Mouse (Mus musculus): ENCODE results near the gene Nubp1. TPM values are rescaled to one million over a fixed set of nuclear protein-coding genes. Genes with fewer than 3 reads are reported as not detected.
A peak's percentile ranks its signal among the peaks of the same experiment; 100 is the strongest.

Nubp1 gene
- total RNA-seq, 1 experiment from 2014 or later, result 28.0 TPM

GRCm38 (mm10) chr16:10417723-10418259 lies 6.0 kb downstream of the Nubp1 start:
- DNase-seq, result no peak

- DNase-seq, result no peak
Observed at GRCm38 (mm10) chr16:10420447-10421054, 8.8 kb downstream of the Nubp1 start.

DNA sequence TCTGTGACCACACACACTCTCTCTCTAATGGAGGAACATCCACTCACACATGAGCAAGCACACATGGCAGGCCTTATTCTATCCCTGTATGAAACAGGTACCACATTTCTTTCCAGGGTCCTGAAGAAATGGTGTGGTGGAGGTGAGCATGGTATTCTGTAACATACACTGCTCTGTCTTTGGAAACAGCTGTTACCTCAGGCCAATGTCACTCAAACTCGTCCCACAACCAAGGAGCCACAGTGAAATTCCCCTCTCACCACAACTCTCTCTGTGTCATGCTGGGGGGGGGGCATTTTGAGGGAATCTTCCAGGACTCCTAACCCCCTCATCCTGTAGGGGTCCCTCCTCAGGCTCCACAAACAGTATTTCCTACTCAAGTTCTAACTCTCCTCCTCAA lies 20.2 kb downstream of the Nubp1 start:
- DNase-seq, result no peak

- no peak for DNase-seq
Observed at GRCm38 (mm10) chr16:10432387-10432786, 20.6 kb downstream of the Nubp1 start.

DNA sequence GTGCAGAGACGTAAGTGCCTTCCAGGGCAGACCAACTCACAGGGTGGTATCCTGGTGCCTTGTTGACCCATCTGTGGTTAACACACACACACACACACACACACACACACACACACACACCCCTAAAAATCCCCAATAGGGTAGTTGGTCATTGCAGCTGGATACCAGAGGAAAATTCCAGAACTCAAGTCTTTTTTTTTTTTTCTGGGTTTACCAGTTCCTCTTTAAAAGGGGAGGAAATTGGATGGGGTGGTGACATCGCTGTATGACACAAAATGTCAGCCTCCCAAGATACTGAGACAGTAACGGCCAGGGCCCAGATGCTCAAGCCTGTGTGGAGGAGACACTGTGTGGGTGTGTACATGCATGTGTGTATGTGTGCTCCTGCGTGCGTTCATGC lies 21.6 kb downstream of the Nubp1 start:
- DNase-seq, result no peak

GRCm38 (mm10) chr16:10436166-10436565 lies 24.4 kb downstream of the Nubp1 start:
- DNase-seq, result no peak

GRCm38 (mm10) chr16:10438055-10438454 lies 26.3 kb downstream of the Nubp1 start:
- DNase-seq, result no peak

DNA sequence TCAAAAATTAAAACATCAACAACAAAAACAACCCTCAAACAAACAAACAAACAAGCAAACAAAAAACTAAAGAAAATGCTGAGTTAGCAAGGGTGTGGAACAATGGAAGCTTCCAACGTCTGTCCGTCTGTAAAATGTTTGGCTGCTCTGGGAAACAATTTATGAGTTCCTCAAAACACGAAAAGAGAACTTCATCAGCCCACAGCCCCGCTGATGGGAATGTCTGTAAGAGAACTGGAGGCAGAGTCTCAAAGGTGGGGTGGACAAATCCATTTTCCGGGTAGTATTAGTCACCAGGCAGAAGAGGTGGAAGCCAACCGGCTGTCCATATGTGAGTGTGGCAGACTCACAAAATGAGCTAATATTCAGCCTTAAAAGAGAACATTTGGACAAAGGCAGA lies 29.6 kb downstream of the Nubp1 start:
- no peak for DNase-seq

DNA sequence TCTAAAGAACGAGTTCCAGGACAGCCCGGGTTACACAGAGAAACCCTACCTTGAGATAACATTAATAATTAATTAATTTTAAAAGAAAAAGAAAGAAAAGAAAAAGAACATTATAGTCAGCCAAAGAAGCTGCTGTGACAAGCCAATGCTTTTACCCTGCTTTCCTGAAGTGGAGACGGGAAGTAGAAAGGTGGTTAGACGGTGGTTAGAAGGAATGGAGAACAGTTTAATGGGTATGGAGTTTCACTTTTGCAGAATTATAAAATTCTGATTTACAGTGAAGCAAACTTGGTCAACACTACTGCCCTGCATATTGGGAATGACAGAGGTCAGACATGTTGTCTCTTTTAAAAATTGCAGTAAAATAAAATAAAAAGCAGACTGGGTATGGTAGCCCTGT lies 30.0 kb downstream of the Nubp1 start:
- DNase-seq, result no peak

DNA sequence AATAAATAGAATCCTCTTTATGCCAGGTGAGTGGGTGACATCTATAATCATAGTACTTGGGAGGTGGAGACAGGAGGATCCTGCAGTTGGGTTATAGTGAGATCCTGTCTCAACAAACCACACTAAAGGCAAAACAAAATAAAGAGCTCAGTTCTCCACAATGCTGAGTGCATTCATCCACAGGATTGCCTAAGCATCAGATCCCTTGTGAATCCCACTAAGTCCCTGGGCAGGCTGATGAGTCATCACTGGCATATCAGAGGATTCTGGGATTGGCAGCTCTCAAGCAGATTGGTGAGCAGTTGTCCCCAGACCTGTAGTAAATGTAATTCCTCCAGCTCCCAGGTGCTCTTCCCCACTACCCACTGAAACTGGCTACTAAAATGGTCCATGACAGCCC lies 32.0 kb downstream of the Nubp1 start:
- DNase-seq, result no peak

- no peak for DNase-seq
Observed at GRCm38 (mm10) chr16:10446573-10447263, 35.0 kb downstream of the Nubp1 start.

DNA sequence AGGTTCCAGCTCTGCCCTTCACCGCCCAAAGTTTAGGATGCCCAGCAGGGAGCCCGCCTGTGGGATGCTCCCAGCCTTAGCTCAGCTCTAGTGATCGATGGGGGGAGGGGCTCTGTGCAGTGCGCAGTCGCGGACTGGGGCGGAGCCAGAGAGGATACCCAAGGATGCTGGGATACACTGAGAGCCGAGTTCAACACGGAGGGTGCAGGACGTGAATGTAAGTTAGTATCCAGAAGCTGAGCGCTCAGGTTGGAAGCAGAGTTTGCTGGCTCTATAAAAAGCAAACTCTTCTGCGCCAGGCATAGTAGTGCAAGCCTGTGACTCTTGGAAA lies 35.5 kb downstream of the Nubp1 start, which contains the start of gene Tvp23a:
Gene Tvp23a (minus strand): TSS at position 99 of the 331 bp plus-strand sequence.
- peak; percentile 38 for DNase-seq

DNA sequence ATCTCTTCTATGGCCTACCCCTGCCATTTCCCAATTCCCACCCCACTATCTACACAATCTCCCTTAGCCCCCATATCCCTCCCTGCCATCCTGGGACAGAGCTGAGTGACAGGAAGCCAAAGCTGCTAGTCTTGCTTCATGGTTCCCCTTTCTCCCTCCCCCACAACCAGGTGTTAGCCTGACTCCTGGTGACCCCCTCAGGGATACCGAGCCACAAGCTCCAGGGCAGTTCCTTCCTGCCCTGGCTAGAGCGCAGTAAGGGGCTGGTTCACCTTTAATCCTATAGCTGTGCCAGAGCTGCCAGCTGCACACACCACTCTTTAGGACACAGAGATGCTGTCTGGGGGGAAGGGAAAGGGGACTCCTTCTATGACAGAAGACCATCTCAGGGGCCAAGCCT lies 36.0 kb downstream of the Nubp1 start:
- no peak for DNase-seq

- no peak for DNase-seq
Observed at GRCm38 (mm10) chr16:10448931-10449330, 37.2 kb downstream of the Nubp1 start.

GRCm38 (mm10) chr16:10451906-10452305 lies 40.2 kb downstream of the Nubp1 start:
- DNase-seq, result no peak

- DNase-seq, result peak; percentile 93
Observed at GRCm38 (mm10) chr16:10452445-10452896, 40.7 kb downstream of the Nubp1 start.

- no peak for DNase-seq
Observed at GRCm38 (mm10) chr16:10453872-10454582, 42.3 kb downstream of the Nubp1 start.

DNA sequence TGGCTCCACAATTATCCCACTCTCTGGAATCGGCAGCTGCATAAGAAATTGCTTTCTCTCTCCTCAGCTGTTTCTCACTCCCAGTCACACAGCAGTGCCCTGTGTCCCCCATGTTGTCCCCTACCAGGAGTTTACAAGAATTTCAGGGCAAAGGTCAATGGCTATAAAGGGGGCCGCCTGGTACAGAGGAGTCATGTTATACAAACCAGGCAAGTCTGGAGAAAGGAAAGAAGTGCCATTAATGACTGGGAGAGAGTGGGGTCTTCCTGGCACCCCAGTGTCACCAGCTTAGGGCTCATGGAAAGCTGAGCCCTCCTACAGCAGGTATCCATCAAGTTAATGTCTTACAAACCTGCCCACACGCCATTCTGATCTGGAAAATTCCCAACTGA lies 42.8 kb downstream of the Nubp1 start:
- no peak for DNase-seq

GRCm38 (mm10) chr16:10460188-10460587 lies 48.4 kb downstream of the Nubp1 start:
- DNase-seq, result no peak

- no peak for DNase-seq
Observed at GRCm38 (mm10) chr16:10461178-10461577, 49.4 kb downstream of the Nubp1 start.

GRCm38 (mm10) chr16:10465011-10465681 lies 53.4 kb downstream of the Nubp1 start:
- no peak for DNase-seq

DNA sequence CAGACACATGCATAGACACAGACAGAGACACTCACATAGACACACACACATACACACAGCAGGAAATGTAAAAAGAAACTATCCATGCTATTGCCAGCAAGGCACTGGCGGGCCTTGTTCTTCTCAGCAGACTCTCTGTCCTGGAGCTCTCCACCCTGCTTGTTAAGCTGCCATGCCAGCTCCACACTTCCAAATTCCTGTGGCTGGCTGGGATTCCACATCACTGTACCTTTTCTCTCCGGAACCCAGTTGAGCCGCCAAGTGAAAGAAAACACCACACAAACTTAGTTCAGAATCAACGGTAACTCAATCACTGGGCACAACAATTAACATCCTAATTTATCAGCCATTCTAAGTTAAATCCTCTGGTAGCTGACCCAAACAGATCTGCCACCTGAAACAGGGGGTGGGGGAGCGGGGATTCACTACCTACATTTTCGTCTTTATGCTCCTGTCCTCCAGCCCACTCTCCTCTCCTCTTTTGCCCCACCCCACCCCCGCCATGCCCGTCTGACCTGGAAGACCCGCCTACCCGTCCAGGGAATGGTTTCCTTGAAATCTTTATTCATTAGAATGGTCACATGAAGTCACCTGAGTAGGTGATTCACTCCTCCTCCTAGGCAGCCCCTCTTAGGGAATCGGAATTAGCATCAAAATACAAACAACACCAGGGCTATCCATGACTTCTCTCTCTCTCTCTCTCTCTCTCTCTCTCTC lies 55.8 kb downstream of the Nubp1 start:
- no peak for DNase-seq
